Mouse (Mus musculus): ENCODE data around the gene Tnni2. TPM values are rescaled to one million over a fixed set of nuclear protein-coding genes. Genes with fewer than 3 reads are reported as not detected.

Tnni2 gene
- polyA plus RNA-seq, 1 experiment from 2014 or later, result 41.4 TPM

GRCm38 (mm10) chr7:142446264-142446663, 4.7 kb downstream of the Tnni2 start:
- Histone ChIP-seq H3K36me3 (ENCODE audit: control insufficient read depth, insufficient read depth) (no peaks in the 10 kb centered on the region), H3K27me3 (ENCODE audit: control insufficient read depth, insufficient read depth, low read depth, low read length) (no peaks in the 10 kb centered on the region), H3K4me1 (ENCODE audit: control insufficient read depth, low read depth, low read length) (no peaks in the 10 kb centered on the region; the same call in 1 of the 2 replicates), H3K27ac (ENCODE audit: low read length) (no peak overlapping the region), H3K9me3 (replicated peaks; ENCODE audit: control insufficient read depth, low read length) (no peaks in the 10 kb centered on the region), H3K4me3 (ENCODE audit: low read depth, low read length) (no peak overlapping the region), H3K9ac (ENCODE audit: low read depth, low read length) (no peak overlapping the region), H3K4me2 (ENCODE audit: low read depth, low read length) (no peak overlapping the region)
- 64% methylated on average over 4 of the region's 4 CpGs for WGBS (ENCODE audit: insufficient replicate concordance)
- no peak for ATAC-seq (ENCODE audit: low read depth)

- Histone ChIP-seq H3K27ac (ENCODE audit: low read length) (no peak overlapping the region), H3K36me3 (ENCODE audit: control insufficient read depth, insufficient read depth) (no peaks in the 10 kb centered on the region), H3K9ac (ENCODE audit: low read depth, low read length) (no peak overlapping the region), H3K27me3 (ENCODE audit: control insufficient read depth, insufficient read depth, low read depth, low read length) (no peaks in the 10 kb centered on the region), H3K4me1 (ENCODE audit: control insufficient read depth, low read depth, low read length) (no peaks in the 10 kb centered on the region), H3K4me2 (ENCODE audit: low read depth, low read length) (no peak overlapping the region), H3K4me3 (ENCODE audit: low read depth, low read length) (no peak overlapping the region), H3K9me3 (replicated peaks; ENCODE audit: control insufficient read depth, low read length) (no peaks in the 10 kb centered on the region)
- ATAC-seq (ENCODE audit: low read depth), result 0 out of 2 replicates have a peak, but pooled peaks have one; percentile 16
- WGBS (ENCODE audit: insufficient replicate concordance), result 48% methylated on average over 6 of the region's 6 CpGs
Measured at GRCm38 (mm10) chr7:142449038-142449617, 7.5 kb downstream of the Tnni2 start.

GRCm38 (mm10) chr7:142454706-142455105, 13.1 kb downstream of the Tnni2 start:
- no peak overlapping the region for H3K9ac ChIP-seq (ENCODE audit: low read depth, low read length)
- H3K27ac ChIP-seq (ENCODE audit: low read length), result no peak overlapping the region
- no peak overlapping the region for H3K4me2 ChIP-seq (ENCODE audit: low read depth, low read length)

GRCm38 (mm10) chr7:142455251-142455650, 13.6 kb downstream of the Tnni2 start:
- no peak for ATAC-seq (ENCODE audit: low read depth)
- Histone ChIP-seq H3K27ac (ENCODE audit: low read length) (no peak overlapping the region), H3K4me2 (ENCODE audit: low read depth, low read length) (no peak overlapping the region), H3K27me3 (ENCODE audit: control insufficient read depth, insufficient read depth, low read depth, low read length) (no peaks in the 10 kb centered on the region), H3K4me3 (ENCODE audit: low read depth, low read length) (no peak overlapping the region), H3K4me1 (ENCODE audit: control insufficient read depth, low read depth, low read length) (no peaks in the 10 kb centered on the region; the same call in 1 of the 2 replicates), H3K9ac (ENCODE audit: low read depth, low read length) (no peak overlapping the region), H3K36me3 (ENCODE audit: control insufficient read depth, insufficient read depth) (no peaks in the 10 kb centered on the region), H3K9me3 (replicated peaks; ENCODE audit: control insufficient read depth, low read length) (no peaks in the 10 kb centered on the region)
- 48% methylated on average over 2 of the region's 2 CpGs for WGBS (ENCODE audit: insufficient replicate concordance)

More at GRCm38 (mm10) chr7:142454706-142455105, 13.1 kb downstream of the Tnni2 start:
- Histone ChIP-seq H3K4me1 (ENCODE audit: control insufficient read depth, low read depth, low read length) (no peaks in the 10 kb centered on the region; the same call in 1 of the 2 replicates), H3K9me3 (replicated peaks; ENCODE audit: control insufficient read depth, low read length) (no peaks in the 10 kb centered on the region), H3K36me3 (ENCODE audit: control insufficient read depth, insufficient read depth) (no peaks in the 10 kb centered on the region), H3K4me3 (ENCODE audit: low read depth, low read length) (no peak overlapping the region), H3K27me3 (ENCODE audit: control insufficient read depth, insufficient read depth, low read depth, low read length) (no peaks in the 10 kb centered on the region)
- 53% methylated on average over 1 of the region's 1 CpGs for WGBS (ENCODE audit: insufficient replicate concordance)
- ATAC-seq (ENCODE audit: low read depth), result no peak

GRCm38 (mm10) chr7:142456806-142457205, 15.2 kb downstream of the Tnni2 start:
- H3K27ac ChIP-seq (ENCODE audit: low read length), result no peak overlapping the region
- no peak for ATAC-seq (ENCODE audit: low read depth)
- H3K9ac ChIP-seq (ENCODE audit: low read depth, low read length), result no peak overlapping the region

GRCm38 (mm10) chr7:142457227-142457811, 15.7 kb downstream of the Tnni2 start:
- 13% methylated on average over 3 of the region's 3 CpGs for WGBS (ENCODE audit: insufficient replicate concordance)
- Histone ChIP-seq H3K36me3 (ENCODE audit: control insufficient read depth, insufficient read depth) (no peaks in the 10 kb centered on the region), H3K4me3 (ENCODE audit: low read depth, low read length) (no peak overlapping the region), H3K9me3 (replicated peaks; ENCODE audit: control insufficient read depth, low read length) (no peaks in the 10 kb centered on the region), H3K9ac (ENCODE audit: low read depth, low read length) (no peak overlapping the region), H3K4me1 (ENCODE audit: control insufficient read depth, low read depth, low read length) (no peaks in the 10 kb centered on the region; the same call in 1 of the 2 replicates), H3K27ac (ENCODE audit: low read length) (peak overlapping the region; percentile 44), H3K27me3 (ENCODE audit: control insufficient read depth, insufficient read depth, low read depth, low read length) (no peaks in the 10 kb centered on the region), H3K4me2 (ENCODE audit: low read depth, low read length) (no peak overlapping the region)
- ATAC-seq (ENCODE audit: low read depth), result no peak

More at GRCm38 (mm10) chr7:142456806-142457205, 15.2 kb downstream of the Tnni2 start:
- no peak overlapping the region for H3K4me2 ChIP-seq (ENCODE audit: low read depth, low read length)
- no peaks in the 10 kb centered on the region for H3K27me3 ChIP-seq (ENCODE audit: control insufficient read depth, insufficient read depth, low read depth, low read length)
- 51% methylated on average over 3 of the region's 3 CpGs for WGBS (ENCODE audit: insufficient replicate concordance)
- no peaks in the 10 kb centered on the region for H3K9me3 ChIP-seq (replicated peaks; ENCODE audit: control insufficient read depth, low read length)
- no peaks in the 10 kb centered on the region; the same call in 1 of the 2 replicates for H3K4me1 ChIP-seq (ENCODE audit: control insufficient read depth, low read depth, low read length)
- no peaks in the 10 kb centered on the region for H3K36me3 ChIP-seq (ENCODE audit: control insufficient read depth, insufficient read depth)
- H3K4me3 ChIP-seq (ENCODE audit: low read depth, low read length), result no peak overlapping the region

GRCm38 (mm10) chr7:142458026-142458425, 16.4 kb downstream of the Tnni2 start:
- Histone ChIP-seq H3K36me3 (ENCODE audit: control insufficient read depth, insufficient read depth) (no peaks in the 10 kb centered on the region), H3K4me3 (ENCODE audit: low read depth, low read length) (no peak overlapping the region), H3K27ac (ENCODE audit: low read length) (peak overlapping the region; percentile 44; the same call in 1 of the 2 replicates), H3K4me1 (ENCODE audit: control insufficient read depth, low read depth, low read length) (no peaks in the 10 kb centered on the region; the same call in 1 of the 2 replicates), H3K9me3 (replicated peaks; ENCODE audit: control insufficient read depth, low read length) (no peaks in the 10 kb centered on the region), H3K27me3 (ENCODE audit: control insufficient read depth, insufficient read depth, low read depth, low read length) (no peaks in the 10 kb centered on the region), H3K4me2 (ENCODE audit: low read depth, low read length) (no peak overlapping the region), H3K9ac (ENCODE audit: low read depth, low read length) (no peak overlapping the region)
- ATAC-seq (ENCODE audit: low read depth), result peak; percentile 62
- WGBS (ENCODE audit: insufficient replicate concordance), result 33% methylated on average over 2 of the region's 2 CpGs

GRCm38 (mm10) chr7:142458676-142459298, 17.2 kb downstream of the Tnni2 start:
- Histone ChIP-seq H3K36me3 (ENCODE audit: control insufficient read depth, insufficient read depth) (no peaks in the 10 kb centered on the region), H3K4me2 (ENCODE audit: low read depth, low read length) (no peak overlapping the region), H3K9ac (ENCODE audit: low read depth, low read length) (no peak overlapping the region), H3K4me3 (ENCODE audit: low read depth, low read length) (no peak overlapping the region), H3K4me1 (ENCODE audit: control insufficient read depth, low read depth, low read length) (no peaks in the 10 kb centered on the region; the same call in 1 of the 2 replicates), H3K9me3 (replicated peaks; ENCODE audit: control insufficient read depth, low read length) (no peaks in the 10 kb centered on the region), H3K27me3 (ENCODE audit: control insufficient read depth, insufficient read depth, low read depth, low read length) (no peaks in the 10 kb centered on the region), H3K27ac (ENCODE audit: low read length) (no peak overlapping the region)
- WGBS (ENCODE audit: insufficient replicate concordance), result 66% methylated on average over 5 of the region's 5 CpGs
- no peak for ATAC-seq (ENCODE audit: low read depth)

GRCm38 (mm10) chr7:142459299-142459691, 17.7 kb downstream of the Tnni2 start:
- Histone ChIP-seq H3K36me3 (ENCODE audit: control insufficient read depth, insufficient read depth) (no peaks in the 10 kb centered on the region), H3K4me3 (ENCODE audit: low read depth, low read length) (no peak overlapping the region), H3K27me3 (ENCODE audit: control insufficient read depth, insufficient read depth, low read depth, low read length) (no peaks in the 10 kb centered on the region), H3K27ac (ENCODE audit: low read length) (no peak overlapping the region), H3K9ac (ENCODE audit: low read depth, low read length) (no peak overlapping the region), H3K4me1 (ENCODE audit: control insufficient read depth, low read depth, low read length) (no peaks in the 10 kb centered on the region; the same call in 1 of the 2 replicates), H3K4me2 (ENCODE audit: low read depth, low read length) (no peak overlapping the region), H3K9me3 (replicated peaks; ENCODE audit: control insufficient read depth, low read length) (no peaks in the 10 kb centered on the region)
- no peak for ATAC-seq (ENCODE audit: low read depth)
- WGBS (ENCODE audit: insufficient replicate concordance), result 42% methylated on average over 2 of the region's 2 CpGs

Measured in liver, embryonic 16.5 days (tissue).